Mouse (Mus musculus): ENCODE results near the gene Laptm5.

DNA sequence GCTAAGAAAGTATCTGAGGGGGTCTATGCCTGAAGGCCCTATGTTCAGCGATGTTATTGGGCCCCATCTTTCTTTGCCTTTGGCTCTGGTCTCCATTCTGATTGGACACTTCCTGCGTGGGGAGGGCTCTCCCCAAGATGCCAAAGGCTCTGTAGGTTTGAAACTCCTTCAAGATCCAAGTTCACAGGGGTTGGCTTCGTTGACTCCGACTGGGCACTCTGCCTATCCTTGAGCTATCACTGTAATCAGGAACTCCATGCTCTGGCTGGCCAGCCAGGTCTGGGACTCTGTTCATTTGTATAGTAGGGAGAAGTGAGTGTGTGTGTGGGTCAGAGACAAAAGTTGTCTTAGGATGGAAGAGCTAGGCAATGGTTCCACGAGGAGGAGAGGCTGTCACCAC is 45.9 kb downstream of the Laptm5 start:
- TF ChIP-seq POLR2A (IDR thresholded peaks at IDR 0.05; ENCODE audit: borderline replicate concordance, control insufficient read depth, low read depth, low read length) (no peak), CTCF (IDR thresholded peaks at IDR 0.05; ENCODE audit: control insufficient read depth, insufficient read depth, low read length) (no peak)

All from bone marrow, adult 2 months (tissue).